Mouse (Mus musculus): Measurements from ENCODE around the gene Rnf224. TPM values are rescaled to one million over a fixed set of nuclear protein-coding genes. Genes with fewer than 3 reads are reported as not detected.
A peak's percentile ranks its signal among the peaks of the same experiment; 100 is the strongest.

Rnf224 gene
- total and polyA plus RNA-seq, 3 experiments: 0.10 TPM; not detected in 2

- TF ChIP-seq RCOR1 (IDR thresholded peaks at IDR 0.05; ENCODE audit: low read depth, low read length) (0 out of 2 replicates have a peak, but pooled peaks have one; percentile 8), ZC3H11A (IDR thresholded peaks at IDR 0.05; ENCODE audit: low read depth, low read length) (no peak), UBTF (IDR thresholded peaks at IDR 0.05; ENCODE audit: borderline replicate concordance, insufficient read depth, low read depth, low read length) (no peak; the same call in 1 of the 2 replicates), MAFK (IDR thresholded peaks at IDR 0.05; ENCODE audit: borderline replicate concordance, low read depth, low read length) (no peak), GABPA (IDR thresholded peaks at IDR 0.05; ENCODE audit: low read depth, low read length) (no peak), TCF12 (IDR thresholded peaks at IDR 0.05; ENCODE audit: low read depth, low read length) (peak; percentile 59; the same call in 1 of the 2 replicates), E2F4 (IDR thresholded peaks at IDR 0.05; ENCODE audit: borderline replicate concordance, low read depth, low read length) (0 out of 2 replicates have a peak, but pooled peaks have one; percentile 44), RAD21 (IDR thresholded peaks at IDR 0.05; ENCODE audit: low read depth, low read length) (no peak), POLR2A (IDR thresholded peaks at IDR 0.05; ENCODE audit: control insufficient read depth in 1 of 2, insufficient read depth in 1 of 2, low read depth in 1 of 2, low read length in 2 of 2, poor library complexity in 1 of 2) (peak; percentile 50 to 60; a peak in 2 of 4 replicates), BHLHE40 (IDR thresholded peaks at IDR 0.05; ENCODE audit: borderline replicate concordance, low read depth, low read length) (no peak), USF1 (IDR thresholded peaks at IDR 0.05; ENCODE audit: low read depth, low read length) (no peak), POLR2AphosphoS2 (IDR thresholded peaks at IDR 0.05; ENCODE audit: low read length) (peak; percentile 67; the same call in 1 of the 2 replicates), EP300 (IDR thresholded peaks at IDR 0.05; ENCODE audit: low read depth in 1 of 2, low read length in 2 of 2) (peak; percentile 14 to 41; a peak in 1 of 4 replicates), USF2 (IDR thresholded peaks at IDR 0.05; ENCODE audit: borderline replicate concordance in 1 of 2, insufficient read depth in 1 of 2, low read depth in 1 of 2, low read length in 2 of 2) (no peak), SMC3 (IDR thresholded peaks at IDR 0.05; ENCODE audit: low read depth, low read length) (no peak)
These were observed 40.2 kb downstream of the Rnf224 start, which contains the start of gene Tor4a (continued) for GRCm38 (mm10) chr2:25196172-25196954.

GRCm38 (mm10) chr2:25195211-25196156, 41.1 kb downstream of the Rnf224 start:
- Histone ChIP-seq H3K9me3 (replicated peaks; ENCODE audit: insufficient read depth, low read length) (no peaks in the 10 kb centered on the region), H3K27me3 (ENCODE audit: control insufficient read depth in 1 of 2, insufficient read depth in 2 of 2, low read length in 2 of 2) (no peaks in the 10 kb centered on the region), H3K79me2 (ENCODE audit: control insufficient read depth, insufficient read depth, low read length, poor library complexity) (peaks cover 21% of the 10 kb centered on the region), H3K36me3 (ENCODE audit: control insufficient read depth in 1 of 2, insufficient read depth in 2 of 2, low read length in 2 of 2) (peaks cover 0 to 17% of the 10 kb centered on the region in 2 experiments; a peak in 2 of 4 replicates), H3K27ac (ENCODE audit: control insufficient read depth, low read depth, low read length) (peak overlapping the region; percentile 96), H3K9ac (ENCODE audit: control insufficient read depth, low read depth, low read length, poor library complexity, severe bottlenecking) (peak overlapping the region; percentile 87), H3K4me3 (ENCODE audit: control insufficient read depth in 1 of 2, insufficient read depth in 1 of 2, low read depth in 2 of 2, low read length in 2 of 2) (peak overlapping the region; percentile 57 to 72), H3K4me1 (ENCODE audit: control insufficient read depth in 1 of 2, insufficient read depth in 2 of 2, low read length in 2 of 2) (peaks cover 6 to 32% of the 10 kb centered on the region in 2 experiments)
- DNase-seq (ENCODE audit: low read depth, low spot score): peak; percentile 97
- TF ChIP-seq TBP (IDR thresholded peaks at IDR 0.05; ENCODE audit: low read depth, low read length) (peak; percentile 68), ZMIZ1 (IDR thresholded peaks at IDR 0.05; ENCODE audit: low read depth, low read length) (peak; percentile 85), MXI1 (IDR thresholded peaks at IDR 0.05; ENCODE audit: low read depth, low read length) (no peak; the same call in none of the 2 replicates), POLR2AphosphoS2 (IDR thresholded peaks at IDR 0.05; ENCODE audit: low read length) (peak; percentile 59; the same call in 1 of the 2 replicates), ETS1 (IDR thresholded peaks at IDR 0.05; ENCODE audit: low read depth, low read length) (peak; percentile 64), POLR2A (IDR thresholded peaks at IDR 0.05; ENCODE audit: control insufficient read depth in 1 of 2, insufficient read depth in 1 of 2, low read depth in 1 of 2, low read length in 2 of 2, poor library complexity in 1 of 2) (peak; percentile 45 to 76), JUND (IDR thresholded peaks at IDR 0.05; ENCODE audit: low read depth, low read length) (no peak), E2F4 (IDR thresholded peaks at IDR 0.05; ENCODE audit: borderline replicate concordance, low read depth, low read length) (peak; percentile 58; the same call in 1 of the 2 replicates), ELF1 (IDR thresholded peaks at IDR 0.05; ENCODE audit: low read depth, low read length) (peak; percentile 94), MAX (IDR thresholded peaks at IDR 0.05; ENCODE audit: low read length) (peak; percentile 91), MYC (IDR thresholded peaks at IDR 0.05; ENCODE audit: low read depth, low read length) (peak; percentile 76), UBTF (IDR thresholded peaks at IDR 0.05; ENCODE audit: borderline replicate concordance, insufficient read depth, low read depth, low read length) (0 out of 2 replicates have a peak, but pooled peaks have one; percentile 62), BHLHE40 (IDR thresholded peaks at IDR 0.05; ENCODE audit: borderline replicate concordance, low read depth, low read length) (peak; percentile 50; the same call in 1 of the 2 replicates), GATA1 (IDR thresholded peaks at IDR 0.05; ENCODE audit: low read depth, low read length) (no peak), RAD21 (IDR thresholded peaks at IDR 0.05; ENCODE audit: low read depth, low read length) (no peak), SIN3A (IDR thresholded peaks at IDR 0.05; ENCODE audit: low read length) (peak; percentile 53), CHD1 (IDR thresholded peaks at IDR 0.05; ENCODE audit: low read depth, low read length) (no peak), ZNF384 (IDR thresholded peaks at IDR 0.05; ENCODE audit: low read depth, low read length) (no peak), EP300 (IDR thresholded peaks at IDR 0.05; ENCODE audit: low read depth in 1 of 2, low read length in 2 of 2) (peak in 1 of 2 experiments; percentile 33; a peak in 1 of 4 replicates), NELFE (IDR thresholded peaks at IDR 0.05; ENCODE audit: low read depth, low read length) (peak; percentile 75)
